Mouse (Mus musculus) thymus, adult 2 months (tissue): ENCODE results near the gene Srrm3.

Experiments
- CTCF ChIP-seq: fragments of 200-500 bp; IDR thresholded peaks from 2 replicates; pipeline ENCODE4 v1.5.1; 2012; ENCODE audit warnings: mild to moderate bottlenecking, control low read depth, low read length, moderate library complexity, borderline replicate concordance; ENCODE audit not compliant: control insufficient read depth, poor library complexity, insufficient read depth; ENCODE audit errors: extremely low read depth
- POLR2A ChIP-seq: fragments of 200-500 bp; IDR thresholded peaks from 2 replicates; pipeline ENCODE4 v1.6.1; 2012; ENCODE audit warnings: mild to moderate bottlenecking, low read length, control low read depth, moderate library complexity; ENCODE audit not compliant: control insufficient read depth, poor library complexity, insufficient read depth; ENCODE audit errors: extremely low read depth

DNA sequence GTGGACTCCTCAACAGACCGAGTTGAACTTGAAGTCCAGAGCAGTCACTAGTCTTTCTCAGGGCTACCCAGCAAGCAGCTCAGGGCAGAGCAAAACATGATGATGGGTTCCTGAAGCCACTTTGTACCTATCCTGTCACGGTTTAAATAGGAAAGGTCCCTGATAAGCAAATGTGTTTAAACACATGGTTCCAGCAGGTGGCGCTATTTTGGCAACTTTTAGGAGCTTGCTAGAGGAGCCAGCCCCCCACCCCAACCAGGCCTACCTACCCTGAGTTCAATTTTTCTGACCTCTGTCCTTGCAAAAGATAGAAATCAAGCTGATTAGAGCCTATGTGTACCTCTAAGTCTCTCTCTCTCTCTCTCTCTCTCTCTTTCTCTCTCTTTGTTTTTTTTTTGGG lies 91.3 kb downstream of the Srrm3 start:
- TF ChIP-seq POLR2A (no peak), CTCF (no peak)
